Mouse (Mus musculus) v-Abl transformed pro-B cells (cell line): ENCODE results near the gene Snph.
"Not testable (repeated sequence)": the region's sequence is repeated elsewhere in the genome, so short reads cannot be mapped to it uniquely, and the experiment has no call there.

Experiments used
- in situ Hi-C, 2 experiments: fragments of 400-800 bp; cut with MboI; formaldehyde crosslinking; loops; one replicate each; pipeline ENCODE4 v1.15.1; 2025; ENCODE audit not compliant: unreplicated experiment in 2 of 2

Snph gene

GRCm38 (mm10) chr2:151632159-151632814 lies at the start of gene Snph:
Gene Snph, minus strand, starts transcription at chr2:151632593.
- in situ Hi-C loops = no loop called here

- in situ Hi-C loops = loop anchor here (25.0 kb wide), 1 partner anchor 989 kb away; the partner anchor contains the start of gene Vsx1 (in 2 of the 2)
Measured at GRCm38 (mm10) chr2:151676234-151676633, 43.8 kb upstream of the Snph start.

- in situ Hi-C loops = no loop called here
Measured at GRCm38 (mm10) chr2:151670968-151671329, 38.6 kb upstream of the Snph start.

- in situ Hi-C loops = no loop called here
Measured at GRCm38 (mm10) chr2:151670026-151670967, 37.9 kb upstream of the Snph start.

GRCm38 (mm10) chr2:151668433-151668832 lies 36.0 kb upstream of the Snph start, which contains the start of gene Rad21l:
Gene Rad21l, minus strand, starts transcription at chr2:151668533.
- in situ Hi-C loops = no loop called here

- in situ Hi-C loops = no loop called here
Measured at GRCm38 (mm10) chr2:151652053-151652452, 19.7 kb upstream of the Snph start.

GRCm38 (mm10) chr2:151636015-151636402 lies 3.6 kb upstream of the Snph start:
- in situ Hi-C loops = no loop called here

GRCm38 (mm10) chr2:151635362-151636014 lies 3.1 kb upstream of the Snph start:
- in situ Hi-C loops = no loop called here

- in situ Hi-C loops = no loop called here
Measured at GRCm38 (mm10) chr2:151634903-151635302, 2.5 kb upstream of the Snph start.

- in situ Hi-C loops = no loop called here
Measured at GRCm38 (mm10) chr2:151632982-151633381, 589 bp upstream of the Snph start.

- in situ Hi-C loops = no loop called here
Measured at GRCm38 (mm10) chr2:151631406-151632158, 811 bp downstream of the Snph start.

- in situ Hi-C loops = no loop called here
Measured at GRCm38 (mm10) chr2:151629310-151629709, 3.1 kb downstream of the Snph start.

GRCm38 (mm10) chr2:151628011-151628410 lies 4.4 kb downstream of the Snph start:
- in situ Hi-C loops = no loop called here

GRCm38 (mm10) chr2:151626296-151626695 lies 6.1 kb downstream of the Snph start:
- in situ Hi-C loops = no loop called here

GRCm38 (mm10) chr2:151623776-151624175 lies 8.6 kb downstream of the Snph start:
- in situ Hi-C loops = no loop called here

- in situ Hi-C loops = no loop called here
Measured at GRCm38 (mm10) chr2:151616551-151617329, 15.7 kb downstream of the Snph start.

GRCm38 (mm10) chr2:151615779-151616178 lies 16.6 kb downstream of the Snph start:
- in situ Hi-C loops = not testable (repeated sequence)

- in situ Hi-C loops = no loop called here
Measured at GRCm38 (mm10) chr2:151609974-151610373, 22.4 kb downstream of the Snph start.

GRCm38 (mm10) chr2:151608435-151608834 lies 24.0 kb downstream of the Snph start:
- in situ Hi-C loops = no loop called here
